Mouse (Mus musculus) cerebellum, postnatal 25 days (tissue): ENCODE data around the gene Hsd17b7.

Experiments
- DNase-seq, 2 experiments: peaks; one replicate each; pipeline ENCODE4 v3.0.0; 2021; ENCODE audit warnings: mixed read lengths in 2 of 2

Hsd17b7 gene

DNA sequence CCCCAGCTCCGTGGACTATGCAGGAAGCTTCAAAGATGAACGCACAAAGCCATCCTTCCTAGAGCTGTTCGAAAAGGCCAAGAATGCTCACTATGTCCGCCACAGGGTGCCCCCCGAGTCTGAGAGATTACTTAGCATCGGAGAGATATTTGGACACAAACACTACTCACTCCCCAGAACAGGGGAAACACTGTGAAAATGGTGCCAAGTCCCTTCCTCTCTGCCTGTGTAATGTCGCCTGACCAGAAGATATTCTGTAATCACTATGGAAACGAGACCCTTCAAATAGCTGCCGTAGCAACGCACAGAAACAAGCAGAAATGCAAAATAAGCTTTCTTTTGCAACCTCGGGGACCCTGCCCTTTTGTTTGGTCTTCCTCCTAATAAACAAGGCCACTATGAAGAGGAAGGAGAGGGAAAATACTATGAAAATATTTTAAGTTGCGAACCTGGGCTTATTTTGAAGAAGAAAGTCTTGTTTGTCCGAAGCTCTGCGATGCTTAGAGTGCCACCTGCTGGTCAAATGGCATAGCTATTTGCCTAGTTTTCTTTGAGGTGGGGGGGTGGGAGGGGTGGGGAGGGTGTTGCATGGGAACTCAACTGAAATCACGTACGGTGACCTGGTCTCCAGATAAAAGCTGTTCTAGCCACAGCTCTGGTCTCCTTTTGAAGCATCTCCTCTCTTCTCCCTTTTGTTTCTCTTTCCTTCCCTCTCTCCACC is 34.9 kb downstream of the Hsd17b7 start:
- peak; percentile 61 to 80 for DNase-seq

- no peak for DNase-seq
Observed at GRCm38 (mm10) chr1:169932122-169932746, 36.8 kb downstream of the Hsd17b7 start.

DNA sequence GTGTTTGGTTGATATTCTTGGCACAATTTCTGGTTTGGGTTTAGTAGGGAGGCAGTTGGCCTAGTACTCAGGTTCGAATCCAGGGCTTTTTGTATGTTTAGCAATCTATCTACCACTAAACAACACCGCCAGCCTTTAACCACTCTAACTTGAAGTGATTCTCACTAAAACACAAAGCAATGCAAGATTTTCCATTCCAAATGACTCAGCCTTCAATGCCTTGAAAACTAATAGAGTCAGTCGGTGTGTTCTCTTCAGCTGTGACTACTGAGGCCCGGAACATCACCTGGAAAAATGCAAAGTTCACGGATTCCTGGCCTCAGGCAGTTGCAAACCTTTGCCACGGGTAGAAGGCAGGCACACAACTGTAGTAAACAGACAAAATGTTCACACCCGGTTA is 37.3 kb downstream of the Hsd17b7 start:
- no peak for DNase-seq

- no peak for DNase-seq
Observed at GRCm38 (mm10) chr1:169928454-169928971, 40.5 kb downstream of the Hsd17b7 start, which contains the start of gene Ccdc190. Ccdc190 (plus strand) TSS chr1:169928648.

DNA sequence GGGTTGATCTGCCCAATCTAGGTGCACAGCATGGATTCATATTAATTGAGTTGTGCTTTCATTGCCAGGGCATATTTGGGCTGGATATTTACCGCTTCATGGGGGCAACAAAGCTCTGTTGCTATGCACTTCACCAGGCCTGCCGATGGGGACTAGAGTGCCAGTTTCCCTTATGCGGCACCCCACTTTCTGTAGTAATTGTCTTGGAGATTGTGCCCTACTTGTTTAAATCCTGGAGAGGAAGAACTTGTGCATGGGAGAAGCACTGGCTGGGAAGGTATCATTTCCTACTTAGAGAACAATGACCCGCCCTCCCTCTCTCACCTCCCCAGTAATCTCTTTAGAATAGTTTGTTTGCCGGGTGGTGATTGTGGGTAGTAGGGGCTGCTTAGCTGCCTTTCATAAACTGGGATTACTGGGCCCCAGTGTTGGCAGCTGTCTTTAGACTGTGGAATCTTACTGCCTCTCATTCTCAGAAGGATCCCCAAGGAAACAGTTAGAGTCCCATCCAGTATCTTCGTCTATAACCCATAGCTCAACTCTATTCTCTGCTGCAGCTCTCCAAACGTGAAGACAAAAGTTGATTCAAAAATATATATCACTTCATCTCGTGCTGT is 41.2 kb downstream of the Hsd17b7 start:
- DNase-seq, result no peak

- DNase-seq, result no peak
Observed at GRCm38 (mm10) chr1:169924567-169924966, 44.5 kb downstream of the Hsd17b7 start.

DNA sequence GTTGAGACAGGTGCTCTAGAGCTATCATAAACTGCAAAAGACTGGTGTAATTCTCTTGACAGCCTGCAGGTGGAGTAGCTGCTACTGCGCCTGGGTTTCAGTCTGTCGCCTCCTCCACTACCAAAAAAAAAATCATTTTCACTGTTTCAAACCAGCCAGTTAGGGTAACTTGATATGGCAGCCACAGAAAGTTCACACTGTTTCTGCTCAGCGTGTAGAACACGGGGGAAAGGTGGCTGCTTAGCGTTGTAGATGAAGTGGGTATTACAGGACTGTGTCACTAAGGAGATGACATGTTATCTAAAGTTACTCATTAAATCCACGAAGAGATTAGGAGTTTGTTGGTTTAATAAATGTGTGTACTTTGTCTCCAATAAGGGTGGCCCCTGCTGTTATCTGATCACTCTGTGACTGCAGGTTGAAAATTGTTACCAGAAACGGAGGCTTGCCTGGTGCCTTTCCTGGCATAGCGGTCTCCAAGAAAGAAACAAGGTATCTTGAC is 47.3 kb downstream of the Hsd17b7 start:
- peak; percentile 23 to 58 for DNase-seq

GRCm38 (mm10) chr1:169919211-169919610 is 49.8 kb downstream of the Hsd17b7 start:
- DNase-seq, result peak; percentile 75 to 84

GRCm38 (mm10) chr1:169917998-169918397 is 51.0 kb downstream of the Hsd17b7 start:
- DNase-seq, result peak in 1 of 2 experiments; percentile 24

DNA sequence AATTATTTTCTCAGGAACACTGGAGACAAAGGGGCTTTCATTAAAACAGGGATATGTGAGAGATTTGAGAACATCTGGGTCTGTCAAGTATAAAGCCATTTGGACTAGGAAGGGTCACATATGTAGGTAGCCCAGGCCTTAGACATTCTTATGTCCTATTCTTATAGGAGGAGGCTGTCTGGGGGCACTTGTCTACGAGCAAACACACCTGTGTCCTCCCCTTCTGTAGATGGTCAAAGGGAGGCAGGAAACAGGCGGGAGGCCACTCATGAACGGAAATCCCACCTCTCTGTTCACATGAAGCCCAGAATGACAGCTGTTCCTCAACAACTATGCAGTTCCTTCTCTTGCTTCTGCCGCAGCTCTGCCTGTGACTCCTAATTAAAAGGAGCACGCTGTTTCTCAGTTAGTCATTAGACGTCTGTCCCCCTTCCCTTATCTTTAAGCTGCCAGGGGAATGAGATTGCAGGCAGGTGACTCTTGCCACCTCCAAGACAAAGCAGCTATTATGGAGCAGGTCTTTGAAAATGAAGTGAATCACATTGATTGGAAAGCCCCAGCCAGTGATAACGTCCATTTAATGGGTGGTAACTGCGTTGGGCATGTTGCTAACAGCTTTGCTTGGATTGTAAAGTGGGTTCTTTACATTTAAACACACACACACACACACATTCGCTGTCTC is 51.8 kb downstream of the Hsd17b7 start:
- DNase-seq, result no peak

DNA sequence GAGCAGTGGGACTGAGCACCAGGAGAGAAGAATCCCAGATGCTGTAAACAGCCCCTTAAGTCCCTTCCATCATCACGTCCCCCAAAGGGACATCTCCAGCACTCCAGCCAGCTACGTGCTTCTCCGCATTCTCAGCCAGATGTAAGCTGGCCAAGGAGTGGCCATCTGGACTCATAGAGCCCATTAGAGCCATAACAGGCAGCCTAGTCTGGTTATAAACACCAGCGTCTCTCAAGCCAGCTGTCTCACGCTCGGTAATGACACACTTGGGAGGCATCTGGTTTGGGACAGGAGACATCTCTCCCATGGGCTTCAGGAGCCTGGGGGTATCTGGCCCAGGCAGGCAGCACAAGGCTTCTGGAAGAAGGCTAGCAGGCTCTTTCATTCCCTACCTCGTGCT is 52.4 kb downstream of the Hsd17b7 start:
- no peak for DNase-seq

DNA sequence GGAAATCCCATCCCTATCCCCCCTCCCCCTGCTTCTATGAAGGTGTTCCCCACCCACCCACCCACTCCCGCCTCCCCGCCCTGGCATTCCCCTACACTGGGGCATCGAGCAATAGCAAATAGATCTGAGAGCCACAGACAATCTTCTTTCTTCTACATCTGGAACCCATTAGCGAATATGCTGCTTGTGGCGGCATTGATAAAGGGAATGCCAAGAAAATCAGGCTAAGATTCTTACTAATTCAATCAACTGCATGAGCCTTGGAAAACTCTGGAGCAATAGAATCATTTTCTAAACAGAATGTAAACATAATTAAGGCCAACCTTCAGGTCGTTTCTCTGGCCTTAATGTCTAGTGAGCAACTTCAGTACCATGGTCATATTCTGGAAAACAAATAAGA is 57.5 kb downstream of the Hsd17b7 start:
- DNase-seq, result no peak

GRCm38 (mm10) chr1:169910751-169911150 is 58.3 kb downstream of the Hsd17b7 start:
- DNase-seq, result no peak

- no peak for DNase-seq
Observed at GRCm38 (mm10) chr1:169909659-169910058, 59.4 kb downstream of the Hsd17b7 start.

DNA sequence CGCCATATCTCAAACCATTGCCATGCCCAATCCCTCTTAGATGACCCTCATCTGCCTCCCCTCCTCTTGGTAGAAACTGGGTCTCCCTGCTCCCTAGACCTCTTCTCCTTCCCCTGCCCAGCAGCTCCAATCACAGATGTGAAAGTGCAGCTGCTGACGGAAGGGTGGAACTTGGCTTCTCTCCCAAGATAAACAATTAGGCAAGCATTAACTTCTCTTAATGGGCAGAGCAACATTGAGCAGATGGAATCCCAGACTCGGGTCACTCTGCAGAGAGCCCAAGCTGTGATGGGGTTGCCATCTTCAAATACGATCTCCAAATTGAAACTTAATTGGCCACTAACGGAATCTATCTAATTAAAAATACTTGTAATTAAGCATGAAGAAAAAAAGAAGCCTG is 59.9 kb downstream of the Hsd17b7 start:
- no peak for DNase-seq

- DNase-seq, result no peak
Observed at GRCm38 (mm10) chr1:169900771-169901336, 68.2 kb downstream of the Hsd17b7 start.
